Mouse (Mus musculus) ES-Bruce4 (cell line): Measurements from ENCODE around the gene 2300002M23Rik.

Experiments used
- CTCF ChIP-seq: IDR thresholded peaks from one replicate; pipeline ENCODE4 v1.8.1; 2011; ENCODE audit warnings: low read depth, low read length
- POLR2A ChIP-seq: IDR thresholded peaks from one replicate; pipeline ENCODE4 v1.8.1; 2011; ENCODE audit warnings: low read length; ENCODE audit not compliant: insufficient read depth

- TF ChIP-seq POLR2A (no peak), CTCF (no peak)
These were observed 23.2 kb upstream of the 2300002M23Rik start for GRCm38 (mm10) chr17:35544001-35544400.
